Mouse (Mus musculus): ENCODE data around the gene Hyou1. TPM values are rescaled to one million over a fixed set of nuclear protein-coding genes. Genes with fewer than 3 reads are reported as not detected.
"Not testable (repeated sequence)": the region's sequence is repeated elsewhere in the genome, so short reads cannot be mapped to it uniquely, and the experiment has no call there.

The Hyou1 gene
- polyA plus RNA-seq, 1 experiment: 32.8 TPM

GRCm38 (mm10) chr9:44376141-44376540 lies 3.1 kb upstream of the Hyou1 start:
- peaks cover 16% of the 10 kb centered on the region for H3K4me1 ChIP-seq (ENCODE audit: control insufficient read depth, insufficient read depth, low read length)
- TF ChIP-seq CTCF (IDR thresholded peaks at IDR 0.05; ENCODE audit: low read depth, low read length) (no peak), POLR2A (IDR thresholded peaks at IDR 0.05; ENCODE audit: borderline replicate concordance, low read depth, low read length) (no peak)
- H3K4me3 ChIP-seq (ENCODE audit: insufficient read depth, low read length): no peak overlapping the region
- no peak overlapping the region for H3K27ac ChIP-seq (ENCODE audit: insufficient read depth, low read depth, low read length)

- H3K4me3 ChIP-seq (ENCODE audit: insufficient read depth, low read length); H3K27ac ChIP-seq (ENCODE audit: insufficient read depth, low read depth, low read length): not testable (repeated sequence)
- peaks cover 16% of the 10 kb centered on the region for H3K4me1 ChIP-seq (ENCODE audit: control insufficient read depth, insufficient read depth, low read length)
Measured at GRCm38 (mm10) chr9:44377335-44377734, 2.0 kb upstream of the Hyou1 start.

- peaks cover 16% of the 10 kb centered on the region for H3K4me1 ChIP-seq (ENCODE audit: control insufficient read depth, insufficient read depth, low read length)
- TF ChIP-seq POLR2A (IDR thresholded peaks at IDR 0.05; ENCODE audit: borderline replicate concordance, low read depth, low read length): no peak
- peak overlapping the region; percentile 53; the same call in 1 of the 2 replicates for H3K27ac ChIP-seq (ENCODE audit: insufficient read depth, low read depth, low read length)
- peak overlapping the region; percentile 96 for H3K4me3 ChIP-seq (ENCODE audit: insufficient read depth, low read length)
Measured at GRCm38 (mm10) chr9:44378153-44378730, 1.0 kb upstream of the Hyou1 start.

GRCm38 (mm10) chr9:44379862-44380261 lies 572 bp downstream of the Hyou1 start:
- H3K4me1 ChIP-seq (ENCODE audit: control insufficient read depth, insufficient read depth, low read length): peaks cover 9% of the 10 kb centered on the region
- 0 out of 2 replicates have a peak overlapping the region, but pooled peaks have one; percentile 17 for H3K27ac ChIP-seq (ENCODE audit: insufficient read depth, low read depth, low read length)
- TF ChIP-seq CTCF (IDR thresholded peaks at IDR 0.05; ENCODE audit: low read depth, low read length) (no peak), POLR2A (IDR thresholded peaks at IDR 0.05; ENCODE audit: borderline replicate concordance, low read depth, low read length) (no peak)
- peak overlapping the region; percentile 90 for H3K4me3 ChIP-seq (ENCODE audit: insufficient read depth, low read length)

DNA sequence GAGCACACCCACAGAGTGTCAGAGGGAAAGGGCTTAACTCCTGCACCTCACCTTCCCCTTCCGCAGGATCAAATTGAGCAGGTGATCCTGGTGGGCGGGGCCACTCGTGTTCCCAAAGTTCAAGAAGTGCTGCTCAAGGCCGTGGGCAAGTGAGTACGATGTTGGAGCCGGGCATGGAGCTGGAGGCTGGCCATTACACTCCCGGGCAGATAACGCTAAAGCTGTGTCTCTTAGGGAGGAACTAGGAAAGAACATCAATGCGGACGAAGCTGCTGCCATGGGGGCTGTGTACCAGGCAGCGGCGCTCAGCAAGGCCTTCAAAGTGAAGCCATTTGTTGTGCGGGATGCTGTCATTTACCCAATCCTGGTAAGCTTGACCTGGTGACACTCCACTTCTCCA lies 5.3 kb downstream of the Hyou1 start:
- Histone ChIP-seq H3K4me1 (ENCODE audit: control insufficient read depth, insufficient read depth, low read length) (peaks cover 5% of the 10 kb centered on the region), H3K4me3 (ENCODE audit: insufficient read depth, low read length) (no peak overlapping the region), H3K27ac (ENCODE audit: insufficient read depth, low read depth, low read length) (no peak overlapping the region)
- TF ChIP-seq POLR2A (IDR thresholded peaks at IDR 0.05; ENCODE audit: borderline replicate concordance, low read depth, low read length): no peak

- no peak overlapping the region for H3K27ac ChIP-seq (ENCODE audit: insufficient read depth, low read depth, low read length)
- TF ChIP-seq POLR2A (IDR thresholded peaks at IDR 0.05; ENCODE audit: borderline replicate concordance, low read depth, low read length) (no peak), CTCF (IDR thresholded peaks at IDR 0.05; ENCODE audit: low read depth, low read length) (no peak)
- H3K4me1 ChIP-seq (ENCODE audit: control insufficient read depth, insufficient read depth, low read length): no peaks in the 10 kb centered on the region
- H3K4me3 ChIP-seq (ENCODE audit: insufficient read depth, low read length): no peak overlapping the region
Measured at GRCm38 (mm10) chr9:44387221-44387620, 7.9 kb downstream of the Hyou1 start.

DNA sequence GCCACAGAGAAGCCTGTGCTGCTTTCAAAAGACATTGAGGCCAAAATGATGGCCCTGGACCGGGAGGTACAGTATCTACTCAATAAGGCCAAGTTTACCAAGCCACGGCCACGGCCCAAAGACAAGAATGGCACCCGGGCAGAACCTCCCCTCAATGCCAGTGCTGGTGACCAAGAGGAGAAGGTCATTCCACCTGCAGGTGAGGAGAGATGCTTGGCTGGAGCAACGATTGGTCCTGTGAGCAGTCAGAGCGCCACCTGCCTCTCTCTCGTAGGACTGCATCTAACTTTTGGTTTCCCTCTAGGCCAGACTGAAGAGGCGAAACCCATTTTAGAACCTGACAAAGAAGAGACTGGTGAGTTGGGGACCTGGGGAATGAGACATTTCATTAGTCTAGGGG lies 10.0 kb downstream of the Hyou1 start:
- Histone ChIP-seq H3K4me1 (ENCODE audit: control insufficient read depth, insufficient read depth, low read length) (no peaks in the 10 kb centered on the region), H3K4me3 (ENCODE audit: insufficient read depth, low read length) (no peak overlapping the region), H3K27ac (ENCODE audit: insufficient read depth, low read depth, low read length) (no peak overlapping the region)
- TF ChIP-seq CTCF (IDR thresholded peaks at IDR 0.05; ENCODE audit: low read depth, low read length) (peak; percentile 53), POLR2A (IDR thresholded peaks at IDR 0.05; ENCODE audit: borderline replicate concordance, low read depth, low read length) (no peak)

- Histone ChIP-seq H3K4me3 (ENCODE audit: insufficient read depth, low read length) (no peak overlapping the region), H3K27ac (ENCODE audit: insufficient read depth, low read depth, low read length) (no peak overlapping the region), H3K4me1 (ENCODE audit: control insufficient read depth, insufficient read depth, low read length) (peaks cover 10% of the 10 kb centered on the region)
- TF ChIP-seq POLR2A (IDR thresholded peaks at IDR 0.05; ENCODE audit: borderline replicate concordance, low read depth, low read length) (no peak), CTCF (IDR thresholded peaks at IDR 0.05; ENCODE audit: low read depth, low read length) (peak; percentile 52)
Measured at GRCm38 (mm10) chr9:44391466-44391865, 12.2 kb downstream of the Hyou1 start.

GRCm38 (mm10) chr9:44396684-44397411 lies 17.6 kb downstream of the Hyou1 start, which contains the start of gene Slc37a4:
Slc37a4 (plus strand) TSS chr9:44396852.
- Histone ChIP-seq H3K4me1 (ENCODE audit: control insufficient read depth, insufficient read depth, low read length) (peaks cover 21% of the 10 kb centered on the region), H3K27ac (ENCODE audit: insufficient read depth, low read depth, low read length) (peak within 1 kb of the TSS; percentile 53), H3K4me3 (ENCODE audit: insufficient read depth, low read length) (peak within 1 kb of the TSS; percentile 71)
- TF ChIP-seq CTCF (IDR thresholded peaks at IDR 0.05; ENCODE audit: low read depth, low read length) (no peak), POLR2A (IDR thresholded peaks at IDR 0.05; ENCODE audit: borderline replicate concordance, low read depth, low read length) (peak; percentile 85; the same call in 1 of the 2 replicates)

- Histone ChIP-seq H3K4me1 (ENCODE audit: control insufficient read depth, insufficient read depth, low read length) (peaks cover 21% of the 10 kb centered on the region), H3K4me3 (ENCODE audit: insufficient read depth, low read length) (peak overlapping the region; percentile 71), H3K27ac (ENCODE audit: insufficient read depth, low read depth, low read length) (0 out of 2 replicates have a peak overlapping the region, but pooled peaks have one; percentile 5)
- TF ChIP-seq POLR2A (IDR thresholded peaks at IDR 0.05; ENCODE audit: borderline replicate concordance, low read depth, low read length): no peak
- no peak for TF ChIP-seq CTCF (IDR thresholded peaks at IDR 0.05; ENCODE audit: low read depth, low read length)
Measured at GRCm38 (mm10) chr9:44398087-44398486, 18.8 kb downstream of the Hyou1 start.
